Mouse (Mus musculus): ENCODE results near the gene Grpel1.

The Grpel1 gene

DNA sequence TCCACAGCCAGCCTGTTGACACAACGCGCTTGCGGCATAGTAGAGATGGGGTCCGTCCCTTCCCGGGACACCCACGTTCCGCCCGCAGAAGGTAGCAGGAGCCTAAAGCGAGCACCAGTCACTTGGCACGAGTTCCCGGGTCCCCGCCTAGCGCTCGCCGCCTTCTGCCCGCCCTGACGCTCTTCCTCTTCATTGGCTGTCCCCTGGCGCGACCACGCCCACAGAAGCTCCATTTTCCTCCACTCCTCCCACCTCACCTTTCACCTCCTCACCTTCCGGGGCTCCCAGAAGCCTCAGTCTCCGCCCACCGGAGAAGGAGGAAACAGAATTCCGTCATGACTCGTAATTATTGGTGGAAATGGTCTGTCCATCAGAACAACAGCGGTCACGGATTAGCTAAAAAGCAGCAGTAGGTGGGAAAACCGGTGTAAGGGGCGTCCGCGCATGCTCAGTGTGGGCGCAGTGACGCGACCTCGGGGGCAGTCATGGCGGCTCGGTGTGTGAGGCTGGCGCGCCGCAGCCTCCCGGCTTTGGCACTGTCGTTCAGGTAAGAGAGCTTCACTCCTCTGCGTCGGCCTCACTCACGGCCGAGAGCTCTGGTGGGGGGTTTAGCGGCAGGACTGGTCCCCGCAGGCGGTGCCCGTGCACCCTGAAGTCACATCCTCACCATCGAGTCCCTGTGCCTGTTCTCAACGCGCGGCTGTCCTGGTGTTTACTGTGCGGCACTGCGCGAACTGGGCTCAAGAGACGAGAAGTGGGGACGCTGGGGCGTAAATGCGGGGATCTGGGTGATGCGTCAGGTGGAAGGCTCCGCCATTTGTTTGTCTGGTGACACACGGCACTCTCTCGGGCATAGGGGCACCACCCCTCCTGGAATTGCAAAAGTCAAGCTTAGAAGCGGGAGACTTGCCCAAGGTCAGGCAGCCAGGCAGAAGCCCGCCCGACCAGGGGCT, at the start of gene Grpel1:
Grpel1 (plus strand) TSS at position 290 of the 953 bp plus-strand sequence.
- DNase-seq (ENCODE audit: low spot score in 2 of 2): peak; percentile 97 to 99

DNA sequence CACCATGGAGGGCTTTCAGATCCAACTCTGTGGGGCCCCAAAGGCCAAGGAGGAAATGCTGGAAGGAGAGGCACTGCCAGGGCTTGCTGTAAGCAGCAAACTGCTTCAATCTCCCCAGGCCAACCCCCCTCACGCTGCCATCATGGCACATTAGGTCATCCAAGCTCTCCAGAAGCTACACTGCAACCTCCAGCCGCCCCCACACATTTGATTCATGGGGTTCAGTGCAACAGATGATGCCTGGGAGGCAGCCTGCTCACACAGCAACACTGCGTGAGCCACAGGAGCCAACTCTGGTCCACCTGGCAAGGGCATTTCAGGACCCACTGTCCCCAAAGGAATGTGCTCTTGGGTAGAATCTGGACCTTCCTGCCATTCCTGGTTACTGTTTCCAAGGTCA, 44.9 kb upstream of the Grpel1 start:
- DNase-seq (ENCODE audit: low spot score in 2 of 2): no peak

DNA sequence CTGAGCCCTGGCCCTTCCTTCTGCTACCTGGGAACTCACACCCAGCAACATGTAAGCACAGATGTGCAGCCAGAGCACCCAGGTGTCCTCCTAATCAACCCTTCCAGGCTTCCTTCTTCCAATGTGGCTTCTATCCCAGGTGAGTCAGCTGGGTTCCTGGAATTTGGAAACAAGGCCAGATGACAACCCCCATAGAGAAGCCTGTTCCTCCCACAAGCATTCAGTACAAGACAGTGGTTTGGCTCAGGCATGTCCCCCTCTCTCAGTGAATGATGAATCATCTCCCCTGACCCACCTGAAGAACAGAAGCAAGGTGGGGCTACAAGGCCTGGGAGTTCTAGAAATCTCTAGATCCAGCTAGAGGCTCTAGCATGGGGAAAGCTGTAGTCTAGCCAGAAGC, 42.1 kb upstream of the Grpel1 start:
- DNase-seq (ENCODE audit: low spot score in 2 of 2): no peak

DNA sequence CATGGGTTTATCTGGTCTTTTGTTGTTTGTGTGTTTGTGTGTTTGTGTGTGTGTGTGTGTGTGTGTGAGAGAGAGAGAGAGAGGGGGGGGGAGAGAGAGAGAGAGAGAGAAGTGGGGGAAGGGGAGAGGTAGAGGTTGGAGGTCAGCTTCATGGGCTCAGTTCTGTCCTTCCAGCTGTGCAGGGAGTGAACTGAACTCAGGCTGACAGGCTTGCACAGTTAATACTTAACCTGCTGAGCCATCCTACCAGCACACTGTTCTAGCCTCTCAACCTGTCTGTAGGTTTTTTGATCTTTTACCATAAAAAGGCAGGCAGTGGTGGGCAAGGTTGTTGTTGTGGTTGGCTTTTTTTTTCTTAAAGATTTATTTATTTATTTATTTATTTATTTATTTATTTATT, 40.1 kb upstream of the Grpel1 start:
- no peak for DNase-seq (ENCODE audit: low spot score in 2 of 2)

DNA sequence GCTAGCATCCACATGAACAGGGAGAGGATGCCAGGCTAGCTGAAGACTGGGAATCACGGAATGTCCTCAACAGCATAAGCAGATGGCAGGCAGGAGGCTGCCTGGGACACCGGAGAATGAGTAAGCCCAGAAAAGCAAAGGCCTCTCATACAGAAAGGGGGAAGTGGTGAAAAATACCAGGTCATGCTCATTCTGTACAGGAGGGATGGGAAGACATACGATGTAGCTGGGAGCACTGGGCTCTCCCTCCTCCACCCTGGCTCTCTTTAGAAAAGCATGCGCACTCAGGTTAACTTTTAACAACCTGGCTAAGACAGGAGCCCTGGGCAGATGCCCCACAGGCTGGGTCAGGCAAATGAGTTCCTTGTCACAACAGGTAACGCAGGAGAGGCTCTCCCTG, 38.4 kb upstream of the Grpel1 start:
- no peak for DNase-seq (ENCODE audit: low spot score in 2 of 2)

DNA sequence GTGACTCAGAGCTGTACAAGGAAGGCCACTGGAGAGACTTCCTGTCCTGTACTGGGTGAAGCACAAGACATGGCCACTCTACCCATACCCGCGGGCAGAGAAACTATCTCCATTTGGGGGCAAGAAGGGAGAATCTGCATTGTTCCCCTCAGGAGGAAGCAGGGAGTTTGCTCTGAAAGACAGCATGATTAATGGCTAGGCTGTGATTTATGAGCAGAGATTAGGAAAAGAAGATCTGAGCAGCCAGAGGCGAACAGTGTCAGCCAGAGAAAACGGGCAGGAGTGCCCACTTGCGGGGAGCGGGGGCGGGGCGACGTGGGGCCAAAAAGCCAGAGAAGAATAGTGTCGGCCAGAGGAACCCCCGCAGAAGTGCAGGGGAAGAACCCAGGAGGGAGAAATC, 37.0 kb upstream of the Grpel1 start:
- DNase-seq (ENCODE audit: low spot score in 2 of 2): no peak

DNA sequence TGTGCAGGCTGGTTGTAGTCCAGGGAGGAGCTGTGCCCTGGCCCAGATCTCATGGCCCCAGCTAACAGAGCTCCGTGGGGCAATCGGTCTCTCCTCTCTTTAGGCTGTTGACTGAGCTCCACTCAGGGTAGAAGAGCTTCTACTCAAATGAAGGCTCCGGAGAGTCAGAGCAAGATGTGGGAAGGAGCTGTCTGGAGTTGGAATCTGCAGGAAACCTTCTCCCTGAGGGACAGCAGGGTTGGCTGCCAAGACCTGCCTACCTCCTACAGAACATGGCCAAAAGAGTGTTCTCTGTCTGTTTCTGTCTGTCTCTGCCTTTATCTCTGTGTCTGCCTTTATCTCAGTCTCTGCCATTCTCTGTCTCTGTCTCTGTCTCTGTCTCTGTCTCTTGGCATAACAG, 35.2 kb upstream of the Grpel1 start:
- no peak for DNase-seq (ENCODE audit: low spot score in 2 of 2)

DNA sequence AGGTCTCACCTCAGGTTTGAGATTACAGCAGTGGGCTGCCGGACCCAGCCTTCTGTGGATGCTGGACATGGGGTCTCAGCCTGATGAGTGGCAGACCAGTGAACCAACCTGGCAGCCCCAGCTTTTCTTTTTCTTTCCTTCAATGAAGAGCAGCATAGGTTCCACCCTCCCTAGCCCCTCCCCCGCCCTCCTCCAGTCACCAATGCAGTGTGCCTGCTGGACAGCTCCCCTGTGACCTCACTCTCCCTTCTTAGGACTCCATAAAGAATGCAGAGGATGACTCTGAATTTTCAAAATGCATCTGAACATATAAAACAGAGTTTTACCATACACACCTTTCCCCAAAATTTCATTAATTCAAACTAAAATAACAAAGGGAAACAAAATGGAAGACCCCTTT, 33.1 kb upstream of the Grpel1 start:
- DNase-seq (ENCODE audit: low spot score in 2 of 2): no peak

DNA sequence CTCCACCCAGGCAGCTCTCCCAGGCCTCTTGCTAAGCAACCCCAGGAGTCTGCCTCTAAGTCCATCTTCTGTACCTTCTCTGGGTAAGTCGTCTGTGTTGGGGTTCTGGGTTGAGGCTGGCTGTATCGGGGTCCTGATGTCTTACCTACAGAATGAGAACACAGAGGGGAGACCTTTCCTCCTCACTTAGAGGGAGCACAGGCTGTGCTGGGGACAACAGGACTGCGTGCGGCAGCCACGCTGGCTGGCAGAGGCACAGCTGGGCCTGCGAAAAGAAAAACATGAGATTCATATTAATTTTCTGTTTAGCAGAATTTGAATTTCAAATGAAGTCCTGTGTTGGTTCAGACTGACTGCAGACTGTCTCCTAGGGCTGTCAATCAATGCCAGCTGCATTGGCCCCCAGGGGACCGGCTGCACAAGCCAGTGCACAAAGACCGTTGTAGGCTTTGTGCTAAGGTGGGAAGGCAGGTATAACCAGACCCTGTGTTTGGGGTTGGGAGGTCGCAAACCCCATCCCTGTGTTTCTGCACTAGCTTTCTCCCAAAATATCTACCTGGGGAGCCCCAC, 30.3 kb upstream of the Grpel1 start:
- no peak for DNase-seq (ENCODE audit: low spot score in 2 of 2)

DNA sequence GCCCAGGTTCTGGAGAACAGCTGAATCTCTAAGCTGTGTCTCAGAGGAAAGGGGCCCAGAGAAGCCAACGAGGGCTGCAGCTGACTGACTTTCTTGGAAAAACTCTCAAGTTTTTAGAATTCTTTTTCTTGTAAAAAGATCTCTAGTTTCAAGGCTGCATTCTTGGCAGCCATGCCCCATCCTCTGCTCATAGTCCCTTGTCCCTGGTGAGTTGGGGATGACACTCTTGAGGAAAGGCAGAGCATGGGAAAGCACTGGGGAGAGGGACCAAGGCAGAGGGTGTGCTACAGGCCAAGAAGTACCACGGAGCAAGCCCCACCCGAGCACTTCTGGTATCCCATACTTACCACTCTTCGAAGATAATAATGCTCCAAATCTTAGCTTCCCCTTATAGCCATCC, 27.9 kb upstream of the Grpel1 start:
- DNase-seq (ENCODE audit: low spot score in 2 of 2): no peak

DNA sequence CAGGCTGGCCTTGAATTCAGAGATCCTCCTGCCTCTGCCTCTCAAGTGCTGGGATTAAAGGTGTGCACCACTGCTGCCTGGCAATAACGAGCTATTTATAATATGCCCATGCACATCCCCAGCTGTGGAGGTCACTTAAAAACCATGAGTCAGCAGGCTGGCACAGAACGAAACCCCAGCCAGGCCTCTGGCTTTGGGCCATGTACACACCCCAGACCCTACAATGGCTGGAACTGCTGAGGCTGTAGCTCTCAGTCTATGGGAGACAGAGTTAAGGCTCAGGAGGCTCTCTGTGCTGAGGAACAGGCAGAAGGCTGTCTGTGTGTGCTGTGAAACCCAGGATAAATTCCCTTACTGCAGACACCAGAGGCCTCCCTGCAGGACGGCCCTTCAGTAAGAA, 24.1 kb upstream of the Grpel1 start:
- no peak for DNase-seq (ENCODE audit: low spot score in 2 of 2)

DNA sequence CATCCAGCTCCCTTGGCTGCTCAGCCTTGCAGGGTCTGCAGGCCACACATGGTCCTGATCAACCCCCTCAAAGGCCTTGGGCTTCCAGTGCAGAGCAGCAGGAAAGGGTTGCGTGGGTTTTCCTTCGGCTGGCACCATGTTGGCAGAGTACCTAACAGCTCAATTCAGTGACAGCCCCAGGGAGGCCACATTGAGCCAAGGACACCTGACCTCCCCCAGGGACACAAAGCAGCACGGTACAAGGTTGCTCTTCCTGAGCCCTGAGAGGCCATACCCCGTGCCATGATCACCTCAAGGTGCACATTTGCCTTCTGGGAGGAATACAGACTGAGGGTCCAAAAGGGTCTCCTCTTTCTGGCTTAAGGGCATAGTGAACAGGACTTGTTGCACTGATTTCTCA, 20.2 kb upstream of the Grpel1 start:
- no peak for DNase-seq (ENCODE audit: low spot score in 2 of 2)

DNA sequence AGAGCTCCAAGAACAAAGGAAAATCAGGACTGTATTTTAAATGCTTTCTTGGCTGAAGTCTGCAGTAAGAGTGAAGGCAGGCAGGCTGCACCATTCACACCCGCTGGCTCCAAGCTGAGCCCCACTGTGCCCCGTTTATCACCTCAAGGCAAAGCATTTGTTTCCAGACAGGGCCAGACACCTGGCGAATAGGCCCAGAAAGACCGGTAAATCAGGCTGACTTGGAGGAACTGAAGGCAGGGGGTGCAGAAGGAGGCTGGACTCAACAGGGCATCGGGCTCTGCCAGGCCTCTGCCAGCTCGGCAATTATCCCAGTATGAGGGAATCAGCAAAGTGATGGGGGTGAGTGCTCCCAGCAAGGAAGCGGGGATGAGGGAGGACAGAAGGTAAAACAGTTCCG, 19.8 kb upstream of the Grpel1 start:
- DNase-seq (ENCODE audit: low spot score in 2 of 2): no peak

DNA sequence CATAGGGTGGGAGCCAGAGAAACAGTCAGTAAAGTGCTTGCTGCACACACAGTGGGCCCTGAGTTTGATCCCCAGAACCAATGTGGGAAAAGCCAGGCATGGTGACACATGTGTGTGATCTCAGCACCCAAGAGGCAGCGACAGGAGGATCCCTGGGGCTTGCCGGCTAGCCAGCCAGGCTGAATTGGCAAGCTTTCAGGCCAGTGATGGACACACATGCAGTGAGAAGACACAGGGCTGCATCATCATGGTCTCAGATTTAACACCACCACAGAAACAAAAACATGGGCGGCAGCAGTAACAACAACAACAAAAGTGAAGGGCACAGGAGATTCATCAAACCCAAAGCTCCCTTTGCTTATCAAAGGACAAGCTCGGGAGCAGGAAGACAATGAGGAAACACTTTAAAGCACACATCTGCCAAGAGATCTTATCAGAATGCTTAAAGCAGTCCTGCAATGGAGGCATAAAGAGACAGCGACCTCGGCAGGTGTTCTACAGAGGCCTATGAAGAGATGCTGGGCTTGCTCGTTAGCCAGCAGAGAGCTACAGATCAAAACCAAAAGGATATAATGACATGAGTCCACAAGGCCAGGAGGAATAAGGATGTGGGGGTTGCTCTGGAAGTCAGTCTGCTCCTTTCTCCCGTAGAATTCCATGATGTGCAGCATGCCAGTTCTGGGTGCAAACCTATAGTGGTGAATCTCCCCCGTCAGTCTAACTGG, 18.5 kb upstream of the Grpel1 start:
- DNase-seq (ENCODE audit: low spot score in 2 of 2): no peak

DNA sequence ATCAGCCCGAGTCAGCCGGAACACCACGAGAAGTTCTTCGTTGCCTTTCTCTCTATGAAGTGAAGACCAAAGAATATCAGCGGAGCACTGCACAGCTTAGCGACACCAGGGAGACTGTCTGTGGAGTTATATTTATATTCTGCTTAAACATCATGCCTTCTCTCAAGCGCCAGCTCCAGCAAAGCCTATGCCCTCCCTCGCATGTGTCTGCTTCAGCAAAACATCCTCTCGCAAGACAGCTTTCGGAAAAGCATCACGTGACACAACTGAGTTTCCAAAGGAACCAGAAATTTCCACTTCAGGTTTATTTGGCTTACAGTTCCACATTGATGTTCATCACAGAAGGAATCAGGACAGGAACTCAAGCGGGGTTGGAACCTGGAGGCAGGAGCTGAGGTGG, 16.9 kb upstream of the Grpel1 start:
- no peak for DNase-seq (ENCODE audit: low spot score in 2 of 2)

DNA sequence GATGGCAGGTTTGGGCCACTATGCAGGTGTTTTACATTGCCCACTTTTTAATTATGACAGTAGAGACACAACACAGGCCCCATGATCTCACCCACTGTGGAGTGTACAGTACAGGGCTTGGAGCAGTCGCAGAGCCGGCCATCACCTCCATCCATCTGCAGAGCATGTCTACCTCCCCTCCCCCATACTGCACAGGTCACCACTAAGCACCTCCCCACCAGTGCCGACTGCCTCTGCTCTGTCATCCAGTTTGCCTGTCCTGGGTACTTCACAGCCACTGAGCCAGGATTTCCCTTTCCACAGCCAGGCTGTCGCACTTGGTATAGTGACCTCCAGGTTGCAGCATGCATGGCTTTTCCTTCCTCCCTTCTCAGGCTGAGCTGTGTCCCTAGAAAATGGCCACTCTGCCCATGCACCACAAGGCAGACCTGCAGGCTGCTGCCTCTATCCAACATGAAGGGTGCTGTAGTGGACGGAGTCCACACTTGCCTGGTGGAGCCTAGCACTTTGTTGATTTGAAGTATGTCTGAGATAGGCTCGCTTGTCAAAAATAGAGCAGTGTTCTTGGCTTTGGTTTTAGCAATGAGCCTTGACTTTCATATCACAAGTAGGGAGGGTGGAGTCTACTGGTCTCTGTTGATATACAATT, 15.0 kb upstream of the Grpel1 start:
- DNase-seq (ENCODE audit: low spot score in 2 of 2): no peak

DNA sequence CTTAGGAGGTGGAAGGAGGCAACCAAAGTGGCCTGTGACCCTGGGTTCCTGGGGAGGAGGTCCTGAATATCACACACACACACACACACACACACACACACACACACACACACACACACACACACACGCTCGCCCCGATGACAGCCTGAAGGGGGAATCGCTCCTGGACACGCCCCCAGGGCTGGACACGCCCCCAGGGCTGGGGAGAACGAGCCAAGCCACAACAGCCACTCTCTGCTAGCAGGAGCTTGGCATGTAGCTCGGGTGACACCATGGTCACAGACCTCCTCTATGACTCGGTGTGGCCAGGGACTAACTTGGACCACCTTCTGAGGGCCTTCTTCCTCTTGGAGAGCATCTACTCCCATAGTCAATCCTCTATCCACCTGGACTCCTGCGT, 13.7 kb upstream of the Grpel1 start:
- no peak for DNase-seq (ENCODE audit: low spot score in 2 of 2)

DNA sequence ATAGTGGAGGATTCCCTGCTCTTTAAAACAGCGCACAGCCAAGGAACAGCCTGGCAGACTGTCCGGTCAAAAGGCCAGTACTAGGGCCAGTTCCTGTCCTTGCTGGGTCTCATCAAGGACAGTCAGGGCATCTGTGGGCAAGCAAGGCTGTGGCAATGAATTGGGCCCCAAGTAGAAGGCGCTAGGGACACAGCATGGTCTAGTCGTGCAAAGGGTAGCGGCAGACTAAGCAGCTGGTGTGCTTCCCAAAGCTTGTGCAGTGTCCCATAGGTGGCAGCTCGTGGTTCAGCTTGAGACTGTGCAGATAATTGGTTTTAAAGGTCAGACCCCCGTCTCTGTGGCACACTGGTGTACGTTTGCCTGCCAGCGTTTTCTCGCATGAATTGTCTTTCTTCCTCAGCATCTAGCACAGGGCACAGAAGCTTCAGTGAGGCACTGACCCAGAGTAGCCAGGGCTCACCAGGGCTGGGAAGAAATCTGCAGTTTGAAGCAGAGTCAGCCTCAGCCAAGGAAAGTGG, 12.9 kb upstream of the Grpel1 start:
- DNase-seq (ENCODE audit: low spot score in 2 of 2): no peak

DNA sequence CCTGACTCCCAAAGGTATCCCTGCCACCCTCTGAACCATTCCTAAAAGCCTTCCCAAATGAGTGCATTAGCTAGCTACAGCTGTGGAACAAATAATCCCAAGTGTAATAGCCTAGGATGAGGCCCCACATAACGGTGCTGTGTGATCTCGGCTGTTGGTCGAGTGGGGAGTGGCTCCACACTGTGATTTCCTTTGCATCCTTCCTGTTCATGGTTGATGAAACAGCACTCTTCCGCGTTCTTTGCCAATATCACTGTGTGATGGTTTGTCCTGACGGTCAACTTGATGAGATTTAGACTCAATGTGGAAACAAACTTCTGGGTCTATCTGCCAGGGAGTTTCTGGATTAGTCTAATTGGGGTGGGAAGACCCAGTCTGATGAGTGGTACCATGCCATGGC, 12.0 kb upstream of the Grpel1 start:
- no peak for DNase-seq (ENCODE audit: low spot score in 2 of 2)

DNA sequence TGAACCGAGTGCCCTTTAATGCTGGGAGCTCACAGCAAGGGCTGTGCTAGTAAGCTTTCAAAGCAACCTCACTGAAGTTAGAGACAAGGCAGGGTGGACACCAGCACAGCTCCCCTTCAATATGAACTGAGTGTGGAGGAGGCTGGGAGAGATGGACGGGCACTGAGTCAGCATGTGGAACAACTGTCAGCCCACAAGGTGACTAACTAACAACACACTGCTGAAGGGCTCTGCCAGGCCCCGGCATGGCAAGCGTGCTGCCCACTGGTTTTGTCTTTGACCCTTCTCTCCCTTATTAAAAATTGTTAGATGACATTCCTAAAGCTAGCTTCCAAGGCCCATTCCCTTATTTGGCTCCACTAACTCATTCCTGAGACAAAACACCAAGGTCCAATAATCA, 7.1 kb upstream of the Grpel1 start:
- no peak for DNase-seq (ENCODE audit: low spot score in 2 of 2)

DNA sequence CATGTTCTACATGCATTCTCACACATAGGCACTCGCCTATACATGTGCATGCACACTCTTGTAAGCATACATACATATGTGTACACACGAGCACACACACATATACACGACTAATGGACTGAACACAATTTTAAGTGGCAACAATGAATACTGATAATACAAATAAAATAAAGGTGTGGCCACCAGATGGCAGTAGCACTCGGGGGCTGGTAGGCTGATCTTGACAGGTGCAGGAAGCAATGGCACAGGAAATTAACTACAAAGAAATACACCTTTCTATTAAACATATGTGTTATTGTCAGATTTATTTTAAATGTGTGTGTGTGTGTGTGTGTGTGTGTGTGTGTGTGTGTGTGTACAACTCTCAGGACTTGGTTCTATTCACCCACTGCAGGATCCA, 5.9 kb upstream of the Grpel1 start:
- DNase-seq (ENCODE audit: low spot score in 2 of 2): no peak

DNA sequence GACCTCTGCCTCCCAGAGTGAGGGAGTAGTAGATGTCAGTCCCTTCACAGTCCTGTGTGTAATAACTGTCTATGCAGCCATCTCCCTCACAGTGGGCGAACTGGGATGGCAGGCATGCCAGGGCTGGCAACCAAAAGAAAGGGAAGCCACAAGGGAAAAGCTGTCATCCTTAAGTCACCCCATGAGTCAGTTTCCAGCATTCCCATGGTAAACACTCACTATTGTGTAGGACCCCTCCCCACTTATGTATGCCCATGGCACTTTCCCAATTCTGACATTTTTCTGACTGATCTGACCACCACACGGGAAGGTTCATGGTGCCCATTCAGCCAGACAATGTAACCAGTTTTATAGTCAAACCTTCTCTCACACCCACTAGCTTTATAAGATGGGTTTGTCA, 4.1 kb upstream of the Grpel1 start:
- no peak for DNase-seq (ENCODE audit: low spot score in 2 of 2)

Measured in frontal cortex, postnatal 14 days (tissue).